Comparison of ENCODE assay signal across 8 mouse cellular contexts in the genomic region with DNA sequence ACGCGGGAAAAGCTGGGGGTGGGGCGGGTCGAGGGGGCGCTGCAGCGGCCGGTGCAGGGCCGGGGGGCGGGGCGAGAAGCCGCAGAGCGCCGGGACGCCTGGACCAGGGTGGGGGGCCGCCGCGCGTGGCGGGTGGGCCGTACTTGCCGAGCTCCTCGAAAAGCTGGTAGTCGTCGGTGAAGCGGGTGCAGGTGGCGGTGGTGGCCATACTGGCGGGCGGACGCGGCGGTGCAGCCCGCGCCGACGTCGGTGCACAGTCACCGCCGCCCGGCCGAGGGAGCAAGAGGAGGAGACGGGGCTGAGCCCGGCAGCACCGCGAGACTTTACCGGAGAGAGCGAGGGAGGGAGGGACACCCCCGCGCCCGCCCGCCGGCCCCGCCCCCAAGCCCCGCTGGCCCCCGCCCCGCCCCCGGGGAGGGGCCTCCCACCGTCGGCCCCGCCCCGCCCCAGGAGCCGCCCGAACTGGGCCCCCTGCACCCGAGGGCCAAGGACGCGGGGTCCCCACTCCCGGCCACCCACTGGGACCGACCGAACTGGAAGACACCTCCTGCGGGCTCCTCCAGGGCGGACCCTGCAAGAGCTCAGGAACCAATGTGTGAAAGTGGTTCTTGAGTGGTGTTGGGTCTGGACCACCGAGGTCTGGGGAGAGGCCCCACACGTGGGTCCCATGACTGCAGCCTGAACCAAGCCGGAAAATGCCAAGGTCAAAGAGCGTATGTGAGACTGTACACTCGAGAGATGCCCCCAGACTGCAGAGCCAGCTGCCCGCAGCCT. TPM values are rescaled to one million over a fixed set of nuclear protein-coding genes. Genes with fewer than 3 reads are reported as not detected.
A peak's percentile ranks its signal among the peaks of the same experiment; 100 is the strongest.
DNase-seq lines count a peak whose midpoint lies in the region; ATAC-seq and TF ChIP-seq lines count a peak whose summit lies in the region.

A gene (minus strand): TSS at position 331 of the 774 bp plus-strand sequence.

- H3K27me3 ChIP-seq in C2C12 (ENCODE audit: control insufficient read depth, insufficient read depth, insufficient read length) = no peaks in the 10 kb centered on the region
- H3K27me3 ChIP-seq in embryonic facial prominence, embryonic 14.5 days (replicated peaks; ENCODE audit: control insufficient read depth, insufficient read depth, low read length) = no peaks in the 10 kb centered on the region
- no peaks in the 10 kb centered on the region for H3K27me3 ChIP-seq in heart, embryonic 11.5 days (ENCODE audit: control insufficient read depth, insufficient read depth, low read length)
- H3K27me3 ChIP-seq in kidney, embryonic 16.5 days (ENCODE audit: insufficient read depth, low read length) = no peaks in the 10 kb centered on the region
- peaks cover 3% of the 10 kb centered on the region; the same call in 1 of the 2 replicates for H3K27me3 ChIP-seq in liver, embryonic 15.5 days
- H3K27me3 ChIP-seq in neural tube, embryonic 11.5 days (ENCODE audit: control insufficient read depth, insufficient read depth, low read length) = no peaks in the 10 kb centered on the region
- H3K27me3 ChIP-seq in stomach, embryonic 16.5 days (ENCODE audit: control insufficient read depth, insufficient read depth, low read length) = no peaks in the 10 kb centered on the region

- H3K9me3 ChIP-seq in embryonic facial prominence, embryonic 14.5 days (ENCODE audit: control insufficient read depth, low read length) = no peaks in the 10 kb centered on the region
- no peaks in the 10 kb centered on the region for H3K9me3 ChIP-seq in heart, embryonic 11.5 days (replicated peaks; ENCODE audit: control insufficient read depth, low read length)
- no peaks in the 10 kb centered on the region for H3K9me3 ChIP-seq in kidney, embryonic 16.5 days (ENCODE audit: low read length)
- H3K9me3 ChIP-seq in liver, embryonic 15.5 days (replicated peaks) = no peaks in the 10 kb centered on the region
- H3K9me3 ChIP-seq in neural tube, embryonic 11.5 days (ENCODE audit: control insufficient read depth, low read length) = no peaks in the 10 kb centered on the region
- no peaks in the 10 kb centered on the region for H3K9me3 ChIP-seq in stomach, embryonic 16.5 days (replicated peaks; ENCODE audit: control insufficient read depth, low read length)

- H3K36me3 ChIP-seq in C2C12 (ENCODE audit: control insufficient read depth, insufficient read depth) = peaks cover 34% of the 10 kb centered on the region
- H3K36me3 ChIP-seq in embryonic facial prominence, embryonic 14.5 days (ENCODE audit: control insufficient read depth, insufficient read depth, low read length) = peaks cover 28% of the 10 kb centered on the region
- peaks cover 16% of the 10 kb centered on the region; the same call in 1 of the 2 replicates for H3K36me3 ChIP-seq in heart, embryonic 11.5 days (ENCODE audit: control insufficient read depth, insufficient read depth, low read length)
- H3K36me3 ChIP-seq in kidney, embryonic 16.5 days (ENCODE audit: insufficient read depth, low read length) = peaks cover 22% of the 10 kb centered on the region
- peaks cover 15% of the 10 kb centered on the region; the same call in 1 of the 2 replicates for H3K36me3 ChIP-seq in liver, embryonic 15.5 days (replicated peaks)
- peaks cover 10% of the 10 kb centered on the region for H3K36me3 ChIP-seq in neural tube, embryonic 11.5 days (ENCODE audit: control insufficient read depth, insufficient read depth, low read length)
- H3K36me3 ChIP-seq in stomach, embryonic 16.5 days (ENCODE audit: control insufficient read depth, insufficient read depth, low read length) = no peaks in the 10 kb centered on the region; the same call in 1 of the 2 replicates

- under 1% methylated on average over 22 of the region's 76 CpGs for WGBS in embryonic facial prominence, embryonic 14.5 days
- WGBS in heart, embryonic 11.5 days (ENCODE audit: insufficient replicate concordance) = under 1% methylated on average over 49 of the region's 76 CpGs
- WGBS in kidney, embryonic 16.5 days = under 1% methylated on average over 51 of the region's 76 CpGs
- under 1% methylated on average over 59 of the region's 76 CpGs for WGBS in liver, embryonic 15.5 days (ENCODE audit: insufficient replicate concordance)
- 0% methylated on average over 39 of the region's 76 CpGs for WGBS in neural tube, embryonic 11.5 days
- under 1% methylated on average over 59 of the region's 76 CpGs for WGBS in stomach, embryonic 16.5 days

- peaks cover 45% of the 10 kb centered on the region for H3K79me3 ChIP-seq in C2C12 (ENCODE audit: low read depth)

- peak; percentile 1 for TF ChIP-seq CTCF in C2C12 (IDR thresholded peaks at IDR 0.05; ENCODE audit: control insufficient read depth, insufficient read depth, insufficient read length)

- peak within 1 kb of the TSS; percentile 74 for H3K4me3 ChIP-seq in C2C12 (ENCODE audit: insufficient read depth, poor library complexity, severe bottlenecking)
- peak within 1 kb of the TSS; percentile 85 for H3K4me3 ChIP-seq in embryonic facial prominence, embryonic 14.5 days (ENCODE audit: low read depth, low read length)
- peak within 1 kb of the TSS; percentile 86 for H3K4me3 ChIP-seq in heart, embryonic 11.5 days (ENCODE audit: low read depth, low read length)
- H3K4me3 ChIP-seq in kidney, embryonic 16.5 days (ENCODE audit: low read length) = peak within 1 kb of the TSS; percentile 84
- peak within 1 kb of the TSS; percentile 77 for H3K4me3 ChIP-seq in liver, embryonic 15.5 days (replicated peaks)
- H3K4me3 ChIP-seq in neural tube, embryonic 11.5 days (ENCODE audit: low read depth, low read length) = peak within 1 kb of the TSS; percentile 92
- H3K4me3 ChIP-seq in stomach, embryonic 16.5 days (replicated peaks; ENCODE audit: low read length) = peak within 1 kb of the TSS; percentile 74

- H3K27ac ChIP-seq in embryonic facial prominence, embryonic 14.5 days (replicated peaks; ENCODE audit: low read depth, low read length) = peak within 1 kb of the TSS; percentile 71
- H3K27ac ChIP-seq in heart, embryonic 11.5 days (ENCODE audit: low read depth, low read length) = peak within 1 kb of the TSS; percentile 79
- H3K27ac ChIP-seq in kidney, embryonic 16.5 days (ENCODE audit: low read length) = peak within 1 kb of the TSS; percentile 66; the same call in 1 of the 2 replicates
- H3K27ac ChIP-seq in liver, embryonic 15.5 days (replicated peaks) = peak within 1 kb of the TSS; percentile 57; the same call in 1 of the 2 replicates
- H3K27ac ChIP-seq in neural tube, embryonic 11.5 days (ENCODE audit: low read depth, low read length) = peak within 1 kb of the TSS; percentile 83
- peak within 1 kb of the TSS; percentile 67 for H3K27ac ChIP-seq in stomach, embryonic 16.5 days (ENCODE audit: low read length)

- DNase-seq in adrenal gland, postnatal 4 days (ENCODE audit: low spot score in 2 of 2) = peak; percentile 68 to 75
- DNase-seq in embryonic facial prominence, embryonic 14.5 days (ENCODE audit: low spot score) = peak; percentile 93
- peak; percentile 86 for DNase-seq in neural tube, embryonic 11.5 days (ENCODE audit: low spot score)

- peak; percentile 91 for ATAC-seq in embryonic facial prominence, embryonic 14.5 days (ENCODE audit: low read depth)
- peak; percentile 88 for ATAC-seq in heart, embryonic 11.5 days (replicated peaks; ENCODE audit: insufficient number of reproducible peaks, low FRiP score, low TSS enrichment)
- ATAC-seq in kidney, embryonic 16.5 days (ENCODE audit: low FRiP score, low TSS enrichment) = peak; percentile 91
- peak; percentile 91 for ATAC-seq in liver, embryonic 15.5 days (ENCODE audit: insufficient read depth)
- ATAC-seq in neural tube, embryonic 11.5 days (ENCODE audit: insufficient read depth, low FRiP score, low TSS enrichment) = peak; percentile 86
- ATAC-seq in stomach, embryonic 16.5 days (ENCODE audit: insufficient read depth, low FRiP score) = peak; percentile 93

- peak within 1 kb of the TSS; percentile 87 for H3K4me2 ChIP-seq in embryonic facial prominence, embryonic 14.5 days (ENCODE audit: low read depth, low read length)
- H3K4me2 ChIP-seq in heart, embryonic 11.5 days = peak within 1 kb of the TSS; percentile 88
- peak within 1 kb of the TSS; percentile 98 for H3K4me2 ChIP-seq in kidney, embryonic 16.5 days (replicated peaks; ENCODE audit: low read depth, low read length)
- peak within 1 kb of the TSS; percentile 98 for H3K4me2 ChIP-seq in liver, embryonic 15.5 days
- H3K4me2 ChIP-seq in neural tube, embryonic 11.5 days (ENCODE audit: low read depth) = peak within 1 kb of the TSS; percentile 82
- H3K4me2 ChIP-seq in stomach, embryonic 16.5 days (ENCODE audit: low read depth, low read length) = peak within 1 kb of the TSS; percentile 67

- H3K4me1 ChIP-seq in embryonic facial prominence, embryonic 14.5 days (ENCODE audit: control insufficient read depth, insufficient read depth, low read length) = peaks cover 31% of the 10 kb centered on the region
- H3K4me1 ChIP-seq in heart, embryonic 11.5 days (ENCODE audit: control insufficient read depth, insufficient read depth, low read length) = peaks cover 23% of the 10 kb centered on the region
- H3K4me1 ChIP-seq in kidney, embryonic 16.5 days (ENCODE audit: insufficient read depth, low read length) = peaks cover 26% of the 10 kb centered on the region
- H3K4me1 ChIP-seq in liver, embryonic 15.5 days (replicated peaks) = peaks cover 34% of the 10 kb centered on the region
- peaks cover 18% of the 10 kb centered on the region for H3K4me1 ChIP-seq in neural tube, embryonic 11.5 days (ENCODE audit: control insufficient read depth, insufficient read depth, low read length)
- H3K4me1 ChIP-seq in stomach, embryonic 16.5 days (ENCODE audit: control insufficient read depth, insufficient read depth, low read length) = peaks cover 14% of the 10 kb centered on the region

- peaks cover 68% of the 10 kb centered on the region for H3K79me2 ChIP-seq in C2C12 (ENCODE audit: control insufficient read depth, insufficient read depth)

- H3K9ac ChIP-seq in embryonic facial prominence, embryonic 14.5 days (ENCODE audit: low read depth, low read length) = peak within 1 kb of the TSS; percentile 82
- H3K9ac ChIP-seq in heart, embryonic 11.5 days (ENCODE audit: low read depth, low read length) = peak within 1 kb of the TSS; percentile 85
- peak within 1 kb of the TSS; percentile 84 for H3K9ac ChIP-seq in kidney, embryonic 16.5 days (replicated peaks; ENCODE audit: low read length)
- peak within 1 kb of the TSS; percentile 65 for H3K9ac ChIP-seq in liver, embryonic 15.5 days
- H3K9ac ChIP-seq in neural tube, embryonic 11.5 days (ENCODE audit: low read length) = peak within 1 kb of the TSS; percentile 81
- peak within 1 kb of the TSS; percentile 85 for H3K9ac ChIP-seq in stomach, embryonic 16.5 days (ENCODE audit: low read length)

- H3ac ChIP-seq in C2C12 (ENCODE audit: control insufficient read depth, insufficient read length, low read depth) = peak within 1 kb of the TSS; percentile 97

RNA-seq across cellular contexts. Expression of the gene that starts here (rescaled TPM):
- polyA plus RNA-seq in C2C12 (2012; fragmentation: generic; extraction: Trizol) = 74.2 TPM
- total RNA-seq in adrenal gland, postnatal 4 days (2021) = 10 to 100 TPM; 77.3 to 87.2 TPM
- polyA plus RNA-seq in embryonic facial prominence, embryonic 14.5 days (2014; fragmentation: Nextera tagmentation; extraction: Ambion mirVana) = 54.6 and 67.7 TPM in 2 replicates
- polyA plus RNA-seq in heart, embryonic 11.5 days (2014; fragmentation: Nextera tagmentation; extraction: Ambion mirVana) = 61.8 and 65.6 TPM in 2 replicates
- polyA plus RNA-seq in kidney, embryonic 16.5 days (2015; fragmentation: Nextera tagmentation; extraction: Ambion mirVana) = 41.7 and 46.0 TPM in 2 replicates
- 5.6 and 5.7 TPM in 2 replicates for polyA plus RNA-seq in liver, embryonic 15.5 days (2015; fragmentation: Nextera tagmentation; extraction: Ambion mirVana)
- polyA plus RNA-seq in neural tube, embryonic 11.5 days (2014; fragmentation: Nextera tagmentation; extraction: Ambion mirVana) = 54.0 and 56.5 TPM in 2 replicates
- 43.7 and 45.3 TPM in 2 replicates for polyA plus RNA-seq in stomach, embryonic 16.5 days (2015; fragmentation: Nextera tagmentation; extraction: Ambion mirVana)

Comparison
In these comparisons a context has a peak if more than half of its experiments do, and no peak if none do; other contexts are left out.
1. Peak in every context shown above with its lines: DNase-seq, ATAC-seq, H3K4me3 ChIP-seq and H3K27ac ChIP-seq.